Mouse (Mus musculus) regulatory T cell (primary cell): Measurements from ENCODE around the gene H2al2b.
"Not testable (repeated sequence)": the region's sequence is repeated elsewhere in the genome, so short reads cannot be mapped to it uniquely, and the experiment has no call there.

Experiments used
- in situ Hi-C: fragments of 300-600 bp; cut with MboI, MseI; formaldehyde crosslinking; loops from one replicate; pipeline ENCODE4 v1.15.1; 2025; ENCODE audit warnings: high pct_unique_total_duplicates

H2al2b gene

GRCm38 (mm10) chrY:2720574-2720973 lies at the start of gene H2al2b:
Gene H2al2b (minus strand): TSS chrY:2720674.
- in situ Hi-C loops, result not testable (repeated sequence)
